23 mouse cellular contexts compared by ENCODE assay signal in the genomic region with DNA sequence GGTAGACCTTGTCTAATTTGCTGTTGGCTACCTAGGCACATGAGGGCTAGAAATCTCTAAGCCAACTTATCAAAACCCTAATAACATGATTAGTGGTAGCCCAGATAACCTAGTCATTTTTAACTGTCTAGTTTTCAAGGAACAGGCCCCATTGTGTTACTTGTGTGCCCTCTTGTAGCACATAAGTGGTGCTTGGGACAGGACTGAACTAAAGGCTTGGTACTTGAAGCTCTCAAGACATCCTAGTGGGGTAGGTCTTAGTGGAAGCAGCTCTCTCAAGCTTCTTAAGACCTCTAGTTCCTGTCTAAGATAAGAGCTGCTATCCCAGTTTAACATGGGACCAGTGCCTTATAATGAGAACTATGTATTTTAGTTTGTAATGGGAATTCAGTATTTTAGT.
"Had no signal": no experiment of that assay in that cellular context is flagged by ENCODE, and none has a peak within 500 bp of the region (broad histone marks: within the 10 kb centered on the region; RNA-seq: fewer than 3 reads in every experiment).

No protein-coding gene starts in this region.

- H3K36me3 ChIP-seq: heart, embryonic 12.5 days; hindbrain, embryonic 12.5 days; intestine, embryonic 15.5 days; limb, embryonic 10.5 days; limb, embryonic 12.5 days had no signal

- H3K4me2 ChIP-seq: heart, embryonic 12.5 days; hindbrain, embryonic 12.5 days; hindbrain, embryonic 14.5 days; intestine, embryonic 15.5 days; limb, embryonic 12.5 days; liver, embryonic 11.5 days had no signal

- H3K27me3 ChIP-seq: heart, embryonic 12.5 days; hindbrain, embryonic 12.5 days; intestine, embryonic 15.5 days; limb, embryonic 12.5 days had no signal

- H3K9ac ChIP-seq: heart, embryonic 12.5 days; hindbrain, embryonic 12.5 days; hindbrain, embryonic 14.5 days; intestine, embryonic 15.5 days; limb, embryonic 12.5 days had no signal

- DNase-seq: gastrocnemius, adult 2 months; gastrocnemius, postnatal 10 days; gastrocnemius, postnatal 25 days; heart, adult 2 months; heart, postnatal 10 days; heart, postnatal 4 days; kidney, adult 18-20 months; kidney, postnatal 10 days; kidney, postnatal 25 days; kidney, postnatal 4 days; liver had no signal

- ATAC-seq: hindbrain, embryonic 16.5 days; inflammation-experienced regulatory T-cells, adult 6 months; intestine, embryonic 15.5 days; intestine, postnatal 0 days had no signal

- H3K4me3 ChIP-seq: gastrocnemius, adult 2 months; heart, adult 2 months; heart, embryonic 12.5 days; hindbrain, embryonic 10.5 days; hindbrain, embryonic 12.5 days; intestine, embryonic 15.5 days; left cerebral cortex, adult 2 months; limb, embryonic 10.5 days; limb, embryonic 12.5 days had no signal

- H3K27ac ChIP-seq: gastrocnemius, adult 2 months; heart, adult 2 months; hindbrain, embryonic 10.5 days; hindbrain, embryonic 12.5 days; hindbrain, embryonic 14.5 days; intestine, embryonic 15.5 days; limb, embryonic 10.5 days; limb, embryonic 12.5 days had no signal

- H3K9me3 ChIP-seq: heart, embryonic 12.5 days; hindbrain, embryonic 10.5 days; hindbrain, embryonic 12.5 days; intestine, embryonic 15.5 days; limb, embryonic 10.5 days; limb, embryonic 12.5 days had no signal

- H3K4me1 ChIP-seq: heart, embryonic 12.5 days; hindbrain, embryonic 10.5 days; hindbrain, embryonic 12.5 days; intestine, embryonic 15.5 days; limb, embryonic 10.5 days; limb, embryonic 12.5 days had no signal
